Mouse (Mus musculus): Measurements from ENCODE around the gene Pyy.

- TF ChIP-seq EP300 (IDR thresholded peaks at IDR 0.05; ENCODE audit: low read depth) (no peak), CTCF (IDR thresholded peaks at IDR 0.05; ENCODE audit: low read depth) (peak; percentile 37)
These were observed 37.4 kb upstream of the Pyy start for GRCm38 (mm10) chr11:102144957-102145470.

All from liver, embryonic 14.5 days (tissue).